ENCODE assay signal across 22 mouse cellular contexts in the genomic region with DNA sequence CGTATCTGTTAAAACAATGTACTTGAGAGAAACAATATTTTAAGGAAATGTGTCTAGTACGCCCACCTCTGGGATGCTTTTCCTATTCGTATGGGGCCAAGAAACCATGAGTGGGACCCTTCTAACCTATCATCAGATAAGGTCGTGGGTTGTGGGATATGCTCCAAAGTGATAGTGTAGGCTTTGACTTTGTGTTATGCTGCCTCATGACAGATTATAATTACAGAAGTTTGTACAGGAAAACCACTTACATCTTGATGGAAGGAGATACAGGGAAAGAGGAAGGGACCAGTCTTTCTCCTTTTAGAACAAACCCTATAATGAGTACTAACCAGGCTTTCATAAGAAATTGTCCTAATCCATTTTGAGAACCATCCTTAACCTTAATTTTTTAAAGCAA.
"Had no signal": no experiment of that assay in that cellular context is flagged by ENCODE, and none has a peak within 500 bp of the region (broad histone marks: within the 10 kb centered on the region; RNA-seq: fewer than 3 reads in every experiment).

No protein-coding gene starts in this region.

- DNase-seq: heart, postnatal 10 days; heart, postnatal 14 days; heart, postnatal 36 days; heart, postnatal 4 days; kidney, adult 11 months; kidney, adult 18-20 months; kidney, adult 2 months; kidney, adult 8-10 months; kidney, adult 9 months; kidney, postnatal 10 days; kidney, postnatal 14 days; kidney, postnatal 25 days; kidney, postnatal 36 days; kidney, postnatal 4 days; layer of hippocampus, adult 9-11 months; layer of hippocampus, postnatal 36 days had no signal

- ATAC-seq: hindbrain, embryonic 16.5 days; hindbrain, postnatal 0 days; inflammation-experienced regulatory T-cells, adult 6 months; intestine, embryonic 15.5 days; intestine, embryonic 16.5 days; intestine, postnatal 0 days had no signal
